Mouse (Mus musculus) myocyte (in vitro differentiated cells): ENCODE results near the gene Sis.

Experiments used
- CEBPB ChIP-seq: IDR thresholded peaks from 2 replicates; pipeline ENCODE4 v1.6.1; 2011; ENCODE audit warnings: mild to moderate bottlenecking, moderate library complexity; ENCODE audit not compliant: poor library complexity, insufficient read depth, severe bottlenecking
- E2F4 ChIP-seq: IDR thresholded peaks from one replicate; pipeline ENCODE4 v1.6.1; 2011; ENCODE audit warnings: mild to moderate bottlenecking, control low read depth, moderate library complexity; ENCODE audit not compliant: insufficient read depth
- MAX ChIP-seq: IDR thresholded peaks from one replicate; pipeline ENCODE4 v1.6.1; 2011; ENCODE audit warnings: low read depth, mild to moderate bottlenecking, control low read depth
- MYOD1 ChIP-seq, 3 experiments: IDR thresholded peaks; one replicate each; pipeline ENCODE4 v1.6.1; 2011; ENCODE audit warnings: control low read depth in 2 of 3, low read depth in 2 of 3, mild to moderate bottlenecking in 2 of 3, moderate library complexity in 1 of 3; ENCODE audit not compliant: insufficient read length in 2 of 3, control insufficient read depth in 1 of 3
- MYOG ChIP-seq, 3 experiments: IDR thresholded peaks; one replicate each; pipeline ENCODE4 v1.6.1; 2011; ENCODE audit warnings: control low read depth in 2 of 3, low read depth in 2 of 3, mild to moderate bottlenecking in 2 of 3; ENCODE audit not compliant: insufficient read length in 2 of 3, control insufficient read depth in 1 of 3, insufficient read depth in 1 of 3
- POLR2A ChIP-seq: IDR thresholded peaks from one replicate; pipeline ENCODE4 v1.6.1; 2011; ENCODE audit warnings: low read depth, mild to moderate bottlenecking, control low read depth, moderate library complexity; ENCODE audit not compliant: insufficient read length
- POLR2AphosphoS2 ChIP-seq: IDR thresholded peaks from one replicate; pipeline ENCODE4 v1.6.1; 2011; ENCODE audit warnings: low read depth, control low read depth; ENCODE audit not compliant: insufficient read length
- TCF12 ChIP-seq: IDR thresholded peaks from one replicate; pipeline ENCODE4 v1.6.1; 2011; ENCODE audit warnings: mild to moderate bottlenecking, control low read depth; ENCODE audit not compliant: poor library complexity, insufficient read depth, severe bottlenecking
- TCF3 ChIP-seq: IDR thresholded peaks from one replicate; pipeline ENCODE4 v1.6.1; 2011; ENCODE audit warnings: low read depth, control low read depth; ENCODE audit not compliant: insufficient read length
- USF1 ChIP-seq: IDR thresholded peaks from one replicate; pipeline ENCODE4 v1.6.1; 2011; ENCODE audit warnings: low read depth, mild to moderate bottlenecking, control low read depth, moderate library complexity

- TF ChIP-seq USF1 (no peak), TCF12 (no peak), POLR2A (no peak), E2F4 (no peak), MYOG (IDR thresholded peaks at IDR 0.05; ENCODE audit: control insufficient read depth in 1 of 3, insufficient read depth in 1 of 3, insufficient read length in 2 of 3, low read depth in 2 of 3) (no peak), POLR2AphosphoS2 (no peak), CEBPB (no peak), TCF3 (no peak), MAX (no peak), MYOD1 (IDR thresholded peaks at IDR 0.05; ENCODE audit: control insufficient read depth in 1 of 3, insufficient read length in 2 of 3, low read depth in 2 of 3) (no peak)
Observed at GRCm38 (mm10) chr3:72997517-72997916, 29.9 kb upstream of the Sis start.
